Mouse (Mus musculus) G1E (cell line): ENCODE data around the gene Rptn.

Experiments used
- CTCF ChIP-seq: IDR thresholded peaks from 2 replicates; pipeline ENCODE4 v1.5.1; 2012; ENCODE audit warnings: low read depth, low read length, inconsistent platforms, mixed read lengths
- GATA1 ChIP-seq: IDR thresholded peaks from 2 replicates; pipeline ENCODE4 v1.6.1; 2012; ENCODE audit warnings: borderline replicate concordance, low read length, inconsistent platforms, mixed read lengths
- TAL1 ChIP-seq: conservative IDR thresholded peaks from 2 replicates; pipeline ENCODE4 v1.6.1; 2012; ENCODE audit warnings: low read depth, low read length, inconsistent platforms, mixed read lengths

DNA sequence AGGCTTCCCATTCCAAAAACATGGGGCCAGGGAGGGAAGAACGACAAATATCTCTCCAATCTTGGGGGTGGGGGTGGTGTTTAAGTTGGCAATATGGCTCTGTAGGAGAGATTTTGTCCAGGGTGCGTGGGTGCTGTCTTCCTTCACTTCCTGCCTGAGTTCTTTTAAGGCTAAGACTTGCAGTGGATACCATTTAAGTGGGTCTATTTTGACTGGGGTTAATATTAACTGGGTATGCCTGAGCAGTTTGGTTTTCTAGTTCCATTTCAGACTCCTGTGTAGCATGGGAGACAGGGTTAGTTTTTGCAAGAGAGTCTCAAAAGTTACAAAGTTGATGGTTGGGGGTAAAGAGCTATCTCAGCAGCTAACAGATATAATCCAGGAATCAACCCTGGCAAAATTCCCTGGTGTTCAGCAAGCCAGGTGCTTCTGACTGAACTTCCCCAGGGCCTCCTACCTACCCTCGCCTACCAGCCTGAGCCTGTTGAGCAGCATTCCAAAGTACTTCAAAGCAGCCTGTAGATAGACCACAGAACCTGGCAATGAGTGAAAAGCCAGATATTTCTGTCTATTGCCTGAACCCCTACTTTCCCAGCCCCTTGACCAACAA is 26.4 kb upstream of the Rptn start:
- no peak for TF ChIP-seq CTCF
- no peak for TF ChIP-seq GATA1
- no peak for TF ChIP-seq TAL1
